Mouse (Mus musculus) brain, embryonic 14.5 days (tissue): ENCODE results near the gene Tnfaip8l1. TPM values are rescaled to one million over a fixed set of nuclear protein-coding genes. Genes with fewer than 3 reads are reported as not detected.

Experiments used
- DNase-seq: peaks from one replicate; pipeline ENCODE4 v3.0.0-alpha.2; 2011; ENCODE audit warnings: low read depth
- CTCF ChIP-seq: fragments of 200-500 bp; IDR thresholded peaks from 2 replicates; pipeline ENCODE4 v1.5.1; 2012; ENCODE audit warnings: inconsistent platforms, mild to moderate bottlenecking, moderate library complexity, borderline replicate concordance; ENCODE audit not compliant: insufficient read depth, insufficient read length; ENCODE audit errors: extremely low read depth
- POLR2A ChIP-seq: fragments of 200-500 bp; IDR thresholded peaks from 2 replicates; pipeline ENCODE4 v1.6.1; 2012; ENCODE audit warnings: mild to moderate bottlenecking, inconsistent platforms, borderline replicate concordance; ENCODE audit not compliant: poor library complexity, insufficient read depth, insufficient read length, severe bottlenecking; ENCODE audit errors: extremely low read depth
- polyA plus RNA-seq: library from polyadenylated mRNA; depleted of rRNA; stranded (reverse); fragments of >200 nt; gene quantifications from 2 replicates; pipeline ENCODE4 v1.2.3, GENCODE M21; 2012; rRNA removed

Tnfaip8l1 gene
- polyA plus RNA-seq, 1 experiment = 9.8 TPM

- DNase-seq = peak; percentile 99
- TF ChIP-seq CTCF = no peak
- peak; percentile 20; the same call in 1 of the 2 replicates for TF ChIP-seq POLR2A
Measured at GRCm38 (mm10) chr17:56218377-56219191, 56.3 kb downstream of the Tnfaip8l1 start, which contains the start of gene Dpp9. Gene Dpp9 (minus strand): TSS chr17:56218905.

GRCm38 (mm10) chr17:56219251-56219650, 57.0 kb downstream of the Tnfaip8l1 start:
- DNase-seq = no peak
- TF ChIP-seq CTCF = no peak
- no peak for TF ChIP-seq POLR2A

GRCm38 (mm10) chr17:56219805-56220204, 57.5 kb downstream of the Tnfaip8l1 start:
- TF ChIP-seq CTCF (no peak), POLR2A (no peak)
- DNase-seq = no peak

Other genes starting within 250 kb of the Tnfaip8l1 start
- gene Zfp119b, start 213.0 kb upstream of the Tnfaip8l1 start, polyA plus RNA-seq = 2.6 and 3.4 TPM in 2 replicates
- 3.7 and 3.8 TPM in 2 replicates for gene Ebi3, start 209.8 kb upstream of the Tnfaip8l1 start, polyA plus RNA-seq
- 12.8 and 15.4 TPM in 2 replicates for gene Yju2, start 203.4 kb upstream of the Tnfaip8l1 start, polyA plus RNA-seq
- gene Shd, start 192.0 kb upstream of the Tnfaip8l1 start, polyA plus RNA-seq = 207 and 264 TPM in 2 replicates
- 130 and 155 TPM in 2 replicates for gene Fsd1, start 176.0 kb upstream of the Tnfaip8l1 start, polyA plus RNA-seq
- gene Stap2, start 156.9 kb upstream of the Tnfaip8l1 start, polyA plus RNA-seq = 5.7 and 7.5 TPM in 2 replicates
- gene Mpnd, start 156.8 kb upstream of the Tnfaip8l1 start, polyA plus RNA-seq = 223 and 288 TPM in 2 replicates
- gene Sh3gl1, start 125.8 kb upstream of the Tnfaip8l1 start, polyA plus RNA-seq = 90.3 and 121 TPM in 2 replicates
- gene Chaf1a, start 122.0 kb upstream of the Tnfaip8l1 start, polyA plus RNA-seq = 9.7 and 11.3 TPM in 2 replicates
- gene Ubxn6, start 87.4 kb upstream of the Tnfaip8l1 start, polyA plus RNA-seq = 110 and 135 TPM in 2 replicates
- gene Hdgfl2, start 82.8 kb upstream of the Tnfaip8l1 start, polyA plus RNA-seq = 119 and 129 TPM in 2 replicates
- 0.11 and 0.16 TPM in 2 replicates for gene Plin4, start 52.7 kb upstream of the Tnfaip8l1 start, polyA plus RNA-seq
- gene Plin5, start 44.9 kb upstream of the Tnfaip8l1 start, polyA plus RNA-seq = 0.43 and 0.67 TPM in 2 replicates
- 0.06 and 0.18 TPM in 2 replicates for gene Lrg1, start 40.5 kb upstream of the Tnfaip8l1 start, polyA plus RNA-seq
- gene Sema6b, start 22.1 kb upstream of the Tnfaip8l1 start, polyA plus RNA-seq = 35.0 and 48.5 TPM in 2 replicates
- gene Mydgf, start 21.4 kb downstream of the Tnfaip8l1 start, polyA plus RNA-seq = 49.8 and 54.7 TPM in 2 replicates
- gene Dpp9, start 56.4 kb downstream of the Tnfaip8l1 start, polyA plus RNA-seq = 53.3 and 54.4 TPM in 2 replicates
- gene Fem1a, start 94.3 kb downstream of the Tnfaip8l1 start, polyA plus RNA-seq = 27.0 and 31.0 TPM in 2 replicates
- gene Ticam1, start 114.3 kb downstream of the Tnfaip8l1 start, polyA plus RNA-seq = 3.4 and 3.7 TPM in 2 replicates
- 6.4 and 8.3 TPM in 2 replicates for gene Plin3, start 130.4 kb downstream of the Tnfaip8l1 start, polyA plus RNA-seq
- gene Arrdc5, start 137.8 kb downstream of the Tnfaip8l1 start, polyA plus RNA-seq = not detected in 2 replicates
- 39.8 and 50.9 TPM in 2 replicates for gene Uhrf1, start 140.8 kb downstream of the Tnfaip8l1 start, polyA plus RNA-seq
- gene Kdm4b, start 163.6 kb downstream of the Tnfaip8l1 start, polyA plus RNA-seq = 64.6 and 86.5 TPM in 2 replicates